Mouse (Mus musculus): ENCODE measurements at regions not wholly inside any gene's neighbourhood (a gene's known extent, or its start where the extent isn't known, plus 50 kb on each side); places are given as distances from the start of the nearest gene placed in this dataset.

DNA sequence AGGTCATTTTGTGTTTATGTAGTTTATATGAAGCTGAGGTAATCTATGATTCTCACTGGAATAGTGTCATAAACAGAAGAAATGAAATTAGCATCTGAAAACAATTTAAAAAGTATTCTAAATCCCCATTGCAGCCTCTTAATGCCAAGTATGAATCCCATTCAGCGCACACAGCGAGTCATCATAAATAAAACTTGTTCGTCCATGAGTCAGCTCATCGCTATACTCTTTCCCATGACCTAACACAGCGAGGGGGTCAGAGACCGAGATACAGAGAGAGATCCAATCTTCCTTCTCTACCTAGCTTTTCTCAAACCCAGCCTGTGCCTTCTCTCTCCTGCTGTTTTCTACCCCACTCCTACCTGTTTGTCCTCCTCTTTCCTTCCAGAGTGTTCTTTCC is 63.4 kb downstream of the Gm12728 start:
- no peaks in the 10 kb centered on the region for H3K27me3 ChIP-seq (ENCODE audit: control insufficient read depth in 1 of 2, insufficient read depth in 2 of 2, low read length in 2 of 2)
- DNase-seq (ENCODE audit: low read depth, low spot score) = no peak
- H3K4me3 ChIP-seq (ENCODE audit: control insufficient read depth in 1 of 2, insufficient read depth in 1 of 2, low read depth in 2 of 2, low read length in 2 of 2) = no peak overlapping the region
- H3K4me1 ChIP-seq (ENCODE audit: control insufficient read depth in 1 of 2, insufficient read depth in 2 of 2, low read length in 2 of 2) = no peaks in the 10 kb centered on the region
- H3K36me3 ChIP-seq (ENCODE audit: control insufficient read depth in 1 of 2, insufficient read depth in 2 of 2, low read length in 2 of 2) = no peaks in the 10 kb centered on the region
- H3K9ac ChIP-seq (ENCODE audit: control insufficient read depth, low read depth, low read length, poor library complexity, severe bottlenecking) = no peak overlapping the region
- H3K27ac ChIP-seq (ENCODE audit: control insufficient read depth, low read depth, low read length) = no peak overlapping the region
- TF ChIP-seq NRF1 (IDR thresholded peaks at IDR 0.05; ENCODE audit: insufficient read depth, low read depth, low read length, poor library complexity, severe bottlenecking) = no peak
- TF ChIP-seq TAL1 (IDR thresholded peaks at IDR 0.05; ENCODE audit: low read length) = no peak
- H3K79me2 ChIP-seq (ENCODE audit: control insufficient read depth, insufficient read depth, low read length, poor library complexity) = no peaks in the 10 kb centered on the region
- H3K9me3 ChIP-seq (replicated peaks; ENCODE audit: insufficient read depth, low read length) = no peaks in the 10 kb centered on the region

DNA sequence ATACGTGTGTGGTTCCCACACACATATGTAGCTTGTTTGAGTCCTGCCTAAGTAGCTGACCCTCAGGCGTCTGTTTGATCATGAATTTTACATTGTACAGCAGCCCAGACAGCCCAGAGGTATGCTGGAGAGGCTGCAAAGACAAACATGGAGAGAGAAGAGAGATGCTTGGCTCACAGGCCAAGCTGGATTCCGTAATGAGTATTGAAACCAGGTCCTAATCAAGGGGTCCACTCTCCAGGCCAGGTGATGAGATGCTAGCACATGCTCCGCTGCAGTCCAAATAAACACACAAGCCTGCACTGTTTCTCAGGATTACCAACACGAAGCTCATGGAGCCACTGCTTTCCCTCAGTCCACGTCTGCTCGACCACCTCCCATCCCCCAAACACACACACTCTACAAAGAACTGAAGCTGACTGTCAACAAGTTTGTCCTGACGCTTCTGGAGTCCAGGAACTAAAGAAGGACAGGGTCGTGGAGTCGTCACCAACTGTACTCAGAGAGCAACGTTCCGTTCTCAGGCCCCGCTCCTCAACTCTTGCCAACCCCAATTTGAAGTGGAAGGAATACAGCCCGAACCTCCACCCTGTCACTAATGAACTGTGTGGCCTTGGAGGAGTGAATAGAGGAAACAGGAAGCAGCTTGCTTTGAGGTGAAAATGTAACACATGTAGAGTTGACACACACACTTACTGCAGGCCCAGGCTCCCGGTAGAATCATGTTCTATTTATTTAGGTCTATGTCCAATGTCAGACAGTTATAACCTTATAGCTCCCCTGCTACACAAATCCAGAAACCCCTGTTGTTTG is 69.6 kb downstream of the Gm12728 start:
- Histone ChIP-seq H3K27ac (ENCODE audit: control insufficient read depth, low read depth, low read length) (no peak overlapping the region), H3K9me3 (replicated peaks; ENCODE audit: insufficient read depth, low read length) (no peaks in the 10 kb centered on the region), H3K9ac (ENCODE audit: control insufficient read depth, low read depth, low read length, poor library complexity, severe bottlenecking) (no peak overlapping the region), H3K4me3 (ENCODE audit: control insufficient read depth in 1 of 2, insufficient read depth in 1 of 2, low read depth in 2 of 2, low read length in 2 of 2) (no peak overlapping the region), H3K36me3 (ENCODE audit: control insufficient read depth in 1 of 2, insufficient read depth in 2 of 2, low read length in 2 of 2) (no peaks in the 10 kb centered on the region), H3K4me1 (ENCODE audit: control insufficient read depth in 1 of 2, insufficient read depth in 2 of 2, low read length in 2 of 2) (no peaks in the 10 kb centered on the region), H3K79me2 (ENCODE audit: control insufficient read depth, insufficient read depth, low read length, poor library complexity) (no peaks in the 10 kb centered on the region), H3K27me3 (ENCODE audit: control insufficient read depth in 1 of 2, insufficient read depth in 2 of 2, low read length in 2 of 2) (no peaks in the 10 kb centered on the region)
- no peak for DNase-seq (ENCODE audit: low read depth, low spot score)
- TF ChIP-seq ZNF384 (IDR thresholded peaks at IDR 0.05; ENCODE audit: low read depth, low read length) (no peak), USF1 (IDR thresholded peaks at IDR 0.05; ENCODE audit: low read depth, low read length) (no peak), E2F4 (IDR thresholded peaks at IDR 0.05; ENCODE audit: borderline replicate concordance, low read depth, low read length) (no peak), MYC (IDR thresholded peaks at IDR 0.05; ENCODE audit: low read depth, low read length) (no peak), CTCF (IDR thresholded peaks at IDR 0.05 in 2 of 3, conservative IDR thresholded peaks at IDR 0.05 in 1 of 3; ENCODE audit: control insufficient read depth in 1 of 3, insufficient read depth in 1 of 3, low read depth in 2 of 3, low read length in 3 of 3, poor library complexity in 1 of 3, severe bottlenecking in 1 of 3) (no peak), ZC3H11A (IDR thresholded peaks at IDR 0.05; ENCODE audit: low read depth, low read length) (no peak), NELFE (IDR thresholded peaks at IDR 0.05; ENCODE audit: low read depth, low read length) (no peak), MAFK (IDR thresholded peaks at IDR 0.05; ENCODE audit: borderline replicate concordance, low read depth, low read length) (no peak), HCFC1 (IDR thresholded peaks at IDR 0.05; ENCODE audit: low read depth, low read length) (no peak), SMC3 (IDR thresholded peaks at IDR 0.05; ENCODE audit: low read depth, low read length) (no peak), ZMIZ1 (IDR thresholded peaks at IDR 0.05; ENCODE audit: low read depth, low read length) (no peak), CHD2 (IDR thresholded peaks at IDR 0.05; ENCODE audit: low read length) (no peak), MEF2A (IDR thresholded peaks at IDR 0.05; ENCODE audit: extremely low read depth, insufficient replicate concordance, low read depth, low read length, poor library complexity, severe bottlenecking) (no peak), POLR2AphosphoS5 (IDR thresholded peaks at IDR 0.05; ENCODE audit: borderline replicate concordance, low read depth, low read length) (no peak), POLR2AphosphoS2 (IDR thresholded peaks at IDR 0.05; ENCODE audit: low read length) (no peak), USF2 (IDR thresholded peaks at IDR 0.05; ENCODE audit: borderline replicate concordance in 1 of 2, insufficient read depth in 1 of 2, low read depth in 1 of 2, low read length in 2 of 2) (no peak)
